18 mouse cellular contexts compared by ENCODE assay signal in the genomic region with DNA sequence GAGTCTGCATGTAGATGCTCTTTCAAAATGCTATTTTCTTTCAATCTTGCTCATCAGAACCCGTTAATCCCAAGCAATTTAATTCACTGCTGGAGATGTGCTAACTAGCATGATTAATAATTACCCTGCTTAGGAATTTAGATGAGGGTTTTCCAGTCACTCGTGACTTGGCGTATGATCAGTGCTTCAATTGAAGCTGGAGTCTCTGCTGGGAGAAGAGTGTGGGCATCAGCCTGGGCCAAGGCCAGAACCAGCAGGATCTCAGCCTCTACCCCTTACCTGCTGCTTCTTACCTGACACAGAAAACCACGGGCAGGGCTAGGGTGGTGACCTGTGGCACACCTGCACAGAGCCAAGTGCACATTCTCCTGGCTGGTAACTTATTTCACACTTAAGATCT.
A peak's percentile ranks its signal among the peaks of the same experiment; 100 is the strongest.
DNase-seq lines count a peak whose midpoint lies in the region; ATAC-seq and TF ChIP-seq lines count a peak whose summit lies in the region.
"Had no signal": no experiment of that assay in that cellular context is flagged by ENCODE, and none has a peak within 500 bp of the region (broad histone marks: within the 10 kb centered on the region; RNA-seq: fewer than 3 reads in every experiment).

No protein-coding gene starts in this region.

- ATAC-seq in hindbrain, embryonic 13.5 days (ENCODE audit: low FRiP score): no peak
- peak; percentile 22 for ATAC-seq in Patski
- ATAC-seq in forebrain, postnatal 0 days: peak; percentile 25; the same call in 1 of the 2 replicates
- ATAC-seq in lung, postnatal 0 days: no peak
- ATAC-seq: intestine, embryonic 16.5 days had no signal

- H3K4me1 ChIP-seq in hindbrain, embryonic 13.5 days (replicated peaks): peaks cover 29% of the 10 kb centered on the region
- H3K4me1 ChIP-seq in hindbrain, embryonic 10.5 days (replicated peaks): no peaks in the 10 kb centered on the region
- H3K4me1 ChIP-seq in forebrain, postnatal 0 days (ENCODE audit: insufficient read depth): no peaks in the 10 kb centered on the region
- no peaks in the 10 kb centered on the region for H3K4me1 ChIP-seq in lung, postnatal 0 days (ENCODE audit: insufficient read depth, low read depth, low read length)
- H3K4me1 ChIP-seq: heart, embryonic 12.5 days; liver, embryonic 13.5 days had no signal

- H3K4me3 ChIP-seq in hindbrain, embryonic 13.5 days: no peak overlapping the region
- H3K4me3 ChIP-seq in hindbrain, embryonic 10.5 days: no peak overlapping the region
- H3K4me3 ChIP-seq in forebrain, postnatal 0 days (ENCODE audit: low read depth, low read length): no peak overlapping the region
- no peak overlapping the region for H3K4me3 ChIP-seq in lung, postnatal 0 days (ENCODE audit: low read depth, low read length)
- H3K4me3 ChIP-seq: heart, embryonic 12.5 days; limb, embryonic 10.5 days; liver, embryonic 13.5 days had no signal

- 0 out of 2 replicates have a peak, but pooled peaks cover 6% of the 10 kb centered on the region for H3K36me3 ChIP-seq in hindbrain, embryonic 13.5 days
- H3K36me3 ChIP-seq in hindbrain, embryonic 10.5 days: 0 out of 2 replicates have a peak, but pooled peaks cover 3% of the 10 kb centered on the region
- peaks cover 4% of the 10 kb centered on the region for H3K36me3 ChIP-seq in forebrain, postnatal 0 days (ENCODE audit: insufficient read depth)
- no peaks in the 10 kb centered on the region for H3K36me3 ChIP-seq in lung, postnatal 0 days (ENCODE audit: insufficient read depth, low read length)
- H3K36me3 ChIP-seq: heart, embryonic 12.5 days; limb, embryonic 10.5 days; liver, embryonic 13.5 days had no signal

- CTCF ChIA-PET in Patski (lab: Charles Lee): interaction anchor here (1.1 to 1.3 kb wide), 2 partner anchors 9 to 399 kb away, joined by 3 to 8 read pairs; no protein-coding TSS in a partner anchor

- in situ Hi-C loops in Patski (cut with MboI; ENCODE audit: low pct_unique_long_range_greater_than_20kb): loop anchor here (10.0 kb wide), 2 partner anchors 603 to 983 kb away; no protein-coding TSS in a partner anchor

- 56% methylated on average over 4 of the region's 4 CpGs for WGBS in hindbrain, embryonic 13.5 days
- 81% methylated on average over 4 of the region's 4 CpGs for whole genome bisulfite sequencing in hindbrain, embryonic 10.5 days
- WGBS in forebrain, postnatal 0 days: 28% methylated on average over 4 of the region's 4 CpGs
- 43% methylated on average over 4 of the region's 4 CpGs for WGBS in lung, postnatal 0 days

- no peak overlapping the region for H3K9ac ChIP-seq in hindbrain, embryonic 13.5 days
- no peak overlapping the region for H3K9ac ChIP-seq in forebrain, postnatal 0 days
- no peak overlapping the region for H3K9ac ChIP-seq in lung, postnatal 0 days (replicated peaks; ENCODE audit: low read depth)
- H3K9ac ChIP-seq: heart, embryonic 12.5 days; liver, embryonic 13.5 days had no signal

- no peak for TF ChIP-seq CTCF in Patski (IDR thresholded peaks at IDR 0.05)
- no peak for TF ChIP-seq CTCF in forebrain, postnatal 0 days (IDR thresholded peaks at IDR 0.05; ENCODE audit: low read depth)
- TF ChIP-seq CTCF in lung, postnatal 0 days (IDR thresholded peaks at IDR 0.05): no peak

- no peak for TF ChIP-seq EP300 in lung, postnatal 0 days (IDR thresholded peaks at IDR 0.05)

- POLR2A ChIA-PET in Patski (lab: Charles Lee): no interaction called here

- H3K9me3 ChIP-seq in hindbrain, embryonic 13.5 days: no peaks in the 10 kb centered on the region
- no peaks in the 10 kb centered on the region for H3K9me3 ChIP-seq in hindbrain, embryonic 10.5 days
- no peaks in the 10 kb centered on the region for H3K9me3 ChIP-seq in forebrain, postnatal 0 days (ENCODE audit: low read length)
- no peaks in the 10 kb centered on the region for H3K9me3 ChIP-seq in lung, postnatal 0 days (ENCODE audit: low read length)
- H3K9me3 ChIP-seq: heart, embryonic 12.5 days; limb, embryonic 10.5 days; liver, embryonic 13.5 days had no signal

- no peak for DNase-seq in hindbrain, embryonic 10.5 days (ENCODE audit: low spot score)
- DNase-seq in Patski (ENCODE audit: low read depth, low spot score): peak; percentile 44
- no peak for DNase-seq in forebrain, postnatal 0 days
- peak; percentile 76 for DNase-seq in kidney, postnatal 14 days
- DNase-seq in lung, postnatal 0 days (ENCODE audit: low spot score): no peak
- no peak for DNase-seq in urinary bladder, adult 18-20 months (ENCODE audit: low spot score in 2 of 2)
- DNase-seq: B cell, adult 2 months; cerebellum, adult 11-12 months; gastrocnemius, postnatal 25 days; heart, postnatal 4 days; liver, embryonic 13.5 days; lung, postnatal 10 days; thymus, postnatal 25 days had no signal

- H3K4me2 ChIP-seq in hindbrain, embryonic 13.5 days: no peak overlapping the region
- no peak overlapping the region for H3K4me2 ChIP-seq in forebrain, postnatal 0 days (ENCODE audit: low read depth)
- H3K4me2 ChIP-seq in lung, postnatal 0 days (replicated peaks; ENCODE audit: low read depth, low read length): no peak overlapping the region
- H3K4me2 ChIP-seq: heart, embryonic 12.5 days; liver, embryonic 13.5 days had no signal

- H3K27ac ChIP-seq in hindbrain, embryonic 13.5 days: 0 out of 2 replicates have a peak overlapping the region, but pooled peaks have one; percentile 36
- no peak overlapping the region for H3K27ac ChIP-seq in hindbrain, embryonic 10.5 days
- no peak overlapping the region for H3K27ac ChIP-seq in forebrain, postnatal 0 days (ENCODE audit: low read depth, low read length)
- no peak overlapping the region for H3K27ac ChIP-seq in lung, postnatal 0 days (ENCODE audit: low read length)
- H3K27ac ChIP-seq: limb, embryonic 10.5 days; liver, embryonic 13.5 days; stomach, postnatal 0 days had no signal

- H3K27me3 ChIP-seq in hindbrain, embryonic 13.5 days: no peaks in the 10 kb centered on the region; the same call in 1 of the 2 replicates
- no peaks in the 10 kb centered on the region for H3K27me3 ChIP-seq in hindbrain, embryonic 10.5 days (ENCODE audit: insufficient read depth, poor library complexity, severe bottlenecking)
- H3K27me3 ChIP-seq in Patski: peaks cover 15% of the 10 kb centered on the region
- H3K27me3 ChIP-seq in forebrain, postnatal 0 days (ENCODE audit: insufficient read depth, low read length): no peaks in the 10 kb centered on the region
- H3K27me3 ChIP-seq in lung, postnatal 0 days (replicated peaks; ENCODE audit: insufficient read depth, low read length): no peaks in the 10 kb centered on the region
- H3K27me3 ChIP-seq: heart, embryonic 12.5 days; liver, embryonic 13.5 days had no signal

Comparison
In these comparisons a context has a peak if more than half of its experiments do, and no peak if none do; other contexts are left out.
1. ATAC-seq: peak in Patski (single experiment) and forebrain, postnatal 0 days (single experiment); none in hindbrain, embryonic 13.5 days (single experiment) and lung, postnatal 0 days (single experiment).
2. DNase-seq: peak in Patski (single experiment) and kidney, postnatal 14 days (single experiment); none in hindbrain, embryonic 10.5 days (single experiment), forebrain, postnatal 0 days (single experiment), lung, postnatal 0 days (single experiment) and urinary bladder, adult 18-20 months (0 of 2).